Mouse (Mus musculus) liver, embryonic 11.5 days (tissue): Measurements from ENCODE around the gene Tor4a. TPM values are rescaled to one million over a fixed set of nuclear protein-coding genes. Genes with fewer than 3 reads are reported as not detected.

Source experiments
- ATAC-seq: fragments of 200-750 bp; cut with Nextera tagmentation; replicated peaks from 2 replicates; pipeline ENCODE4 v1.8.0; 2017; ENCODE audit warnings: moderate number of reproducible peaks, mild to moderate bottlenecking, moderate TSS enrichment, moderate library complexity; ENCODE audit not compliant: low FRiP score
- DNase-seq: peaks from one replicate; pipeline ENCODE4 v3.0.0-alpha.2; 2017; ENCODE audit warnings: low spot score
- H3K27ac ChIP-seq: fragments of 300-500 bp; sonication (generic); 2 replicates; pipeline ENCODE4 v1.5.1; 2014; ENCODE audit warnings: mild to moderate bottlenecking, low read depth, low read length, control low read depth
- H3K27me3 ChIP-seq: fragments of 300-500 bp; sonication (generic); replicated peaks from 2 replicates; pipeline ENCODE4 v1.6.1; 2014; ENCODE audit warnings: low read length, mixed read lengths; ENCODE audit not compliant: control insufficient read depth, insufficient read depth
- H3K36me3 ChIP-seq: fragments of 300-500 bp; sonication (generic); 2 replicates; pipeline ENCODE4 v1.6.1; 2014; ENCODE audit warnings: mild to moderate bottlenecking, low read length, moderate library complexity, mixed read lengths; ENCODE audit not compliant: control insufficient read depth, insufficient read depth
- H3K4me1 ChIP-seq: fragments of 300-500 bp; sonication (generic); replicated peaks from 2 replicates; pipeline ENCODE4 v1.6.1; 2014; ENCODE audit warnings: low read length, mixed read lengths; ENCODE audit not compliant: control insufficient read depth, insufficient read depth
- H3K4me2 ChIP-seq: fragments of 300-500 bp; sonication (generic); 2 replicates; pipeline ENCODE4 v1.6.1; 2014; ENCODE audit warnings: mild to moderate bottlenecking, control low read depth, moderate library complexity
- H3K4me3 ChIP-seq: fragments of 300-500 bp; sonication (generic); 2 replicates; pipeline ENCODE4 v1.5.1; 2014; ENCODE audit warnings: low read depth, low read length, control low read depth
- H3K9ac ChIP-seq: fragments of 300-500 bp; sonication (generic); 2 replicates; pipeline ENCODE4 v1.6.1; 2014; ENCODE audit warnings: low read depth, low read length, control low read depth
- H3K9me3 ChIP-seq: fragments of 300-500 bp; sonication (generic); 2 replicates; pipeline ENCODE4 v1.6.1; 2016; ENCODE audit warnings: low read length, inconsistent platforms, mixed read lengths; ENCODE audit not compliant: control insufficient read depth
- WGBS: fragments of 180-500 bp; shearing (Covaris S2); extraction: QIAGEN DNeasy Blood & Tissue Kit; methylation state at CpG from one replicate; pipeline ENCODE4 v1.1.7; 2014; 5-methylcytosine and 5-hydroxymethylcytosine counted together
- polyA plus RNA-seq: library from polyadenylated mRNA; unstranded; fragments of >200 nt; fragmentation: Nextera tagmentation; extraction: Ambion mirVana; gene quantifications from 2 replicates; pipeline ENCODE4 v1.2.1, GENCODE M21; 2014

Tor4a gene
- polyA plus RNA-seq, 1 experiment from 2014 or later: 12.1 TPM

- 92% methylated on average over 4 of the region's 4 CpGs for WGBS
- no peak overlapping the region for H3K9ac ChIP-seq
- no peak for DNase-seq
- peaks cover 69% of the 10 kb centered on the region for H3K4me1 ChIP-seq
- no peak overlapping the region for H3K4me3 ChIP-seq
- H3K36me3 ChIP-seq: no peaks in the 10 kb centered on the region
- peaks cover 14% of the 10 kb centered on the region for H3K27me3 ChIP-seq
- H3K27ac ChIP-seq: no peak overlapping the region
- H3K4me2 ChIP-seq: no peak overlapping the region
- H3K9me3 ChIP-seq: no peaks in the 10 kb centered on the region
- ATAC-seq: no peak
Observed at GRCm38 (mm10) chr2:25173821-25174220, 22.9 kb downstream of the Tor4a start.

- no peak for DNase-seq
- Histone ChIP-seq H3K4me2 (no peak overlapping the region), H3K9me3 (no peaks in the 10 kb centered on the region), H3K4me1 (peaks cover 67% of the 10 kb centered on the region), H3K27ac (no peak overlapping the region), H3K27me3 (peaks cover 7% of the 10 kb centered on the region), H3K36me3 (no peaks in the 10 kb centered on the region), H3K9ac (0 out of 2 replicates have a peak overlapping the region, but pooled peaks have one; percentile 30), H3K4me3 (no peak overlapping the region)
- 49% methylated on average over 8 of the region's 8 CpGs for WGBS
- ATAC-seq: no peak
Observed at GRCm38 (mm10) chr2:25172629-25173028, 24.1 kb downstream of the Tor4a start.

- Histone ChIP-seq H3K4me2 (no peak overlapping the region), H3K27ac (no peak overlapping the region), H3K36me3 (no peaks in the 10 kb centered on the region), H3K9me3 (no peaks in the 10 kb centered on the region), H3K27me3 (no peaks in the 10 kb centered on the region; the same call in 1 of the 2 replicates), H3K9ac (no peak overlapping the region), H3K4me1 (peaks cover 65% of the 10 kb centered on the region), H3K4me3 (no peak overlapping the region)
- ATAC-seq (no peak), DNase-seq (no peak)
- 70% methylated on average over 1 of the region's 1 CpGs for WGBS
Observed at GRCm38 (mm10) chr2:25171769-25172153, 24.9 kb downstream of the Tor4a start.

GRCm38 (mm10) chr2:25171101-25171768 lies 25.5 kb downstream of the Tor4a start:
- no peak overlapping the region for H3K4me3 ChIP-seq
- peaks cover 64% of the 10 kb centered on the region for H3K4me1 ChIP-seq
- 82% methylated on average over 6 of the region's 6 CpGs for WGBS
- no peak overlapping the region for H3K4me2 ChIP-seq
- H3K9ac ChIP-seq: no peak overlapping the region
- DNase-seq: no peak
- H3K36me3 ChIP-seq: no peaks in the 10 kb centered on the region
- no peaks in the 10 kb centered on the region; the same call in 1 of the 2 replicates for H3K27me3 ChIP-seq
- no peak overlapping the region for H3K27ac ChIP-seq
- ATAC-seq: no peak
- H3K9me3 ChIP-seq: no peaks in the 10 kb centered on the region

- Histone ChIP-seq H3K9me3 (no peaks in the 10 kb centered on the region), H3K27ac (no peak overlapping the region), H3K9ac (no peak overlapping the region), H3K27me3 (no peaks in the 10 kb centered on the region), H3K4me3 (no peak overlapping the region), H3K4me2 (no peak overlapping the region), H3K4me1 (peaks cover 57% of the 10 kb centered on the region), H3K36me3 (no peaks in the 10 kb centered on the region)
- no peak for DNase-seq
- WGBS: 58% methylated on average over 10 of the region's 10 CpGs
- ATAC-seq: no peak
Observed at GRCm38 (mm10) chr2:25170326-25171100, 26.2 kb downstream of the Tor4a start.

GRCm38 (mm10) chr2:25169778-25170177 lies 26.9 kb downstream of the Tor4a start:
- no peak for ATAC-seq
- 38% methylated on average over 5 of the region's 5 CpGs for WGBS
- Histone ChIP-seq H3K27me3 (no peaks in the 10 kb centered on the region), H3K4me1 (peaks cover 50% of the 10 kb centered on the region), H3K36me3 (no peaks in the 10 kb centered on the region), H3K27ac (no peak overlapping the region), H3K4me2 (no peak overlapping the region), H3K9me3 (no peaks in the 10 kb centered on the region), H3K9ac (no peak overlapping the region), H3K4me3 (no peak overlapping the region)
- DNase-seq: no peak

- Histone ChIP-seq H3K36me3 (no peaks in the 10 kb centered on the region), H3K9ac (peak overlapping the region; percentile 72), H3K4me2 (peak overlapping the region; percentile 94), H3K9me3 (no peaks in the 10 kb centered on the region), H3K4me3 (peak overlapping the region; percentile 57), H3K27me3 (no peaks in the 10 kb centered on the region), H3K27ac (peak overlapping the region; percentile 44), H3K4me1 (peaks cover 39% of the 10 kb centered on the region)
- DNase-seq: no peak
- 23% methylated on average over 2 of the region's 2 CpGs for WGBS
- ATAC-seq: no peak
Observed at GRCm38 (mm10) chr2:25168665-25168978, 28.1 kb downstream of the Tor4a start.

GRCm38 (mm10) chr2:25167919-25168664 lies 28.6 kb downstream of the Tor4a start:
- Histone ChIP-seq H3K27ac (peak overlapping the region; percentile 44), H3K4me2 (peak overlapping the region; percentile 94), H3K4me1 (peaks cover 37% of the 10 kb centered on the region), H3K27me3 (no peaks in the 10 kb centered on the region), H3K9ac (peak overlapping the region; percentile 72), H3K9me3 (no peaks in the 10 kb centered on the region), H3K36me3 (no peaks in the 10 kb centered on the region), H3K4me3 (peak overlapping the region; percentile 57)
- ATAC-seq (peak; percentile 71), DNase-seq (peak; percentile 63)
- 3% methylated on average over 32 of the region's 41 CpGs for WGBS
